Mouse (Mus musculus) ES-E14 (cell line): ENCODE measurements around the gene Myo15b. TPM values are rescaled to one million over a fixed set of nuclear protein-coding genes. Genes with fewer than 3 reads are reported as not detected.
A peak's percentile ranks its signal among the peaks of the same experiment; 100 is the strongest.

Source experiments
- DNase-seq: peaks from one replicate; pipeline ENCODE4 v3.0.0-alpha.2; 2013; ENCODE audit warnings: low read depth, low spot score
- H3K27ac ChIP-seq: 2 replicates; pipeline ENCODE4 v1.5.1; 2012; ENCODE audit warnings: low read depth, mild to moderate bottlenecking, low read length, moderate library complexity, mixed read lengths; ENCODE audit not compliant: poor library complexity, insufficient read depth, severe bottlenecking
- H3K36me3 ChIP-seq: 2 replicates; pipeline ENCODE4 v1.6.1; 2012; ENCODE audit warnings: mild to moderate bottlenecking, low read length, moderate library complexity, mixed read lengths; ENCODE audit not compliant: control insufficient read depth, poor library complexity, insufficient read depth, severe bottlenecking
- H3K4me1 ChIP-seq, 2 experiments: fragments of 150-350 bp in 1 of 2; sonication (generic) in 1 of 2; 2 replicates each; pipeline ENCODE4 v1.6.1; 2012; ENCODE audit warnings: low read length in 2 of 2, mild to moderate bottlenecking in 1 of 2, mixed read lengths in 1 of 2; ENCODE audit not compliant: control insufficient read depth in 2 of 2, insufficient read depth in 2 of 2, poor library complexity in 1 of 2
- H3K4me3 ChIP-seq, 2 experiments: fragments of 150-350 bp in 1 of 2; sonication (generic) in 1 of 2; 2 replicates each; pipeline ENCODE4 v1.5.1; 2012; ENCODE audit warnings: low read length in 2 of 2, low read depth in 1 of 2, mild to moderate bottlenecking in 1 of 2, mixed read lengths in 1 of 2; ENCODE audit not compliant: insufficient read depth in 1 of 2, poor library complexity in 1 of 2, severe bottlenecking in 1 of 2
- H3K9ac ChIP-seq: 2 replicates; pipeline ENCODE4 v1.6.1; 2012; ENCODE audit warnings: low read depth, mild to moderate bottlenecking, low read length, mixed read lengths; ENCODE audit not compliant: poor library complexity, insufficient read depth, severe bottlenecking
- H3K9me3 ChIP-seq: fragments of 150-350 bp; sonication (generic); 2 replicates; pipeline ENCODE4 v1.6.1; 2012; ENCODE audit warnings: low read depth, mild to moderate bottlenecking, low read length; ENCODE audit not compliant: control insufficient read depth, insufficient read depth
- CHD2 ChIP-seq: IDR thresholded peaks from 2 replicates; pipeline ENCODE4 v1.6.1; 2014; ENCODE audit warnings: mild to moderate bottlenecking, low read depth, low read length, inconsistent platforms
- HCFC1 ChIP-seq: IDR thresholded peaks from 2 replicates; pipeline ENCODE4 v1.6.1; 2012; ENCODE audit warnings: low read length, inconsistent platforms, borderline replicate concordance; ENCODE audit not compliant: insufficient read depth
- MAFK ChIP-seq: IDR thresholded peaks from 2 replicates; pipeline ENCODE4 v1.6.1; 2014; ENCODE audit warnings: mild to moderate bottlenecking, low read depth, low read length, inconsistent platforms; ENCODE audit not compliant: insufficient read depth
- ZC3H11A ChIP-seq: IDR thresholded peaks from 2 replicates; pipeline ENCODE4 v1.6.1; 2012; ENCODE audit warnings: low read depth, mild to moderate bottlenecking, inconsistent platforms, low read length, borderline replicate concordance
- ZNF384 ChIP-seq: IDR thresholded peaks from 2 replicates; pipeline ENCODE4 v1.6.1; 2012; ENCODE audit warnings: low read depth, low read length, inconsistent platforms
- in situ Hi-C, 2 experiments: fragments of 600-800 bp; cut with MboI; formaldehyde crosslinking; loops; one replicate each; pipeline ENCODE4 v1.15.1; 2025; ENCODE audit warnings: low sequenced_read_pairs in 2 of 2, inconsistent platforms in 1 of 2; ENCODE audit not compliant: unreplicated experiment in 2 of 2
- total RNA-seq: library from RNA; depleted of rRNA; stranded (reverse); fragments of 300-350 nt; gene quantifications from 2 replicates; pipeline ENCODE4 v1.2.3, GENCODE M21; 2012

Gene Myo15b
- total RNA-seq, 1 experiment: 4.6 TPM

GRCm38 (mm10) chr11:115837606-115838345, 20.4 kb upstream of the Myo15b start:
- in situ Hi-C loops: no loop called here
- Histone ChIP-seq H3K9ac (peak overlapping the region; percentile 19; the same call in 1 of the 2 replicates), H3K36me3 (peaks cover 14% of the 10 kb centered on the region; the same call in 1 of the 2 replicates), H3K9me3 (no peaks in the 10 kb centered on the region), H3K4me1 (peaks cover 16 to 70% of the 10 kb centered on the region in 2 experiments), H3K4me3 (no peak overlapping the region), H3K27ac (no peak overlapping the region)
- DNase-seq: no peak
- TF ChIP-seq CHD2: no peak
- TF ChIP-seq ZC3H11A: no peak
- TF ChIP-seq ZNF384: no peak
- no peak for TF ChIP-seq MAFK
- TF ChIP-seq HCFC1: no peak

- peak; percentile 29 for DNase-seq
- TF ChIP-seq MAFK (no peak), CHD2 (no peak), ZC3H11A (no peak), HCFC1 (no peak), ZNF384 (no peak)
- in situ Hi-C loops: no loop called here
- peaks cover 23 to 68% of the 10 kb centered on the region in 2 experiments for H3K4me1 ChIP-seq
- no peaks in the 10 kb centered on the region for H3K9me3 ChIP-seq
- peak overlapping the region; percentile 64; the same call in 1 of the 2 replicates for H3K27ac ChIP-seq
- H3K4me3 ChIP-seq: no peak overlapping the region
- H3K9ac ChIP-seq: no peak overlapping the region; the same call in 1 of the 2 replicates
- peaks cover 14% of the 10 kb centered on the region; the same call in 1 of the 2 replicates for H3K36me3 ChIP-seq
Observed at GRCm38 (mm10) chr11:115838895-115839311, 19.3 kb upstream of the Myo15b start.

- in situ Hi-C loops: no loop called here
- Histone ChIP-seq H3K4me1 (peaks cover 25 to 76% of the 10 kb centered on the region in 2 experiments), H3K9me3 (no peaks in the 10 kb centered on the region), H3K36me3 (peaks cover 15% of the 10 kb centered on the region; the same call in 1 of the 2 replicates), H3K9ac (no peak overlapping the region; the same call in 1 of the 2 replicates), H3K27ac (peak overlapping the region; percentile 64; the same call in 1 of the 2 replicates), H3K4me3 (no peak overlapping the region)
- peak; percentile 38 for DNase-seq
- no peak for TF ChIP-seq ZNF384
- no peak for TF ChIP-seq ZC3H11A
- TF ChIP-seq CHD2: no peak
- no peak for TF ChIP-seq MAFK
- TF ChIP-seq HCFC1: no peak
Observed at GRCm38 (mm10) chr11:115839732-115840131, 18.5 kb upstream of the Myo15b start.

GRCm38 (mm10) chr11:115841044-115841443, 17.2 kb upstream of the Myo15b start:
- Histone ChIP-seq H3K4me3 (no peak overlapping the region), H3K4me1 (peaks cover 25 to 72% of the 10 kb centered on the region in 2 experiments), H3K9ac (no peak overlapping the region), H3K27ac (peak overlapping the region; percentile 87; the same call in 1 of the 2 replicates), H3K36me3 (peaks cover 20% of the 10 kb centered on the region; the same call in 1 of the 2 replicates), H3K9me3 (no peaks in the 10 kb centered on the region)
- TF ChIP-seq ZC3H11A (0 out of 2 replicates have a peak, but pooled peaks have one; percentile 0), ZNF384 (no peak)
- DNase-seq: peak; percentile 63
- in situ Hi-C loops: no loop called here
